Mouse (Mus musculus) urinary bladder, postnatal 10 days (tissue): Measurements from ENCODE around the gene Rbck1.
"Not testable (repeated sequence)": the region's sequence is repeated elsewhere in the genome, so short reads cannot be mapped to it uniquely, and the experiment has no call there.

Experiments
- DNase-seq: peaks from one replicate; pipeline ENCODE4 v3.0.0; 2022; ENCODE audit warnings: low spot score

The Rbck1 gene

GRCm38 (mm10) chr2:152302862-152303261 is 29.6 kb downstream of the Rbck1 start:
- no peak for DNase-seq

GRCm38 (mm10) chr2:152294541-152294940 is 37.9 kb downstream of the Rbck1 start:
- DNase-seq, result no peak

GRCm38 (mm10) chr2:152293727-152294475 is 38.6 kb downstream of the Rbck1 start, which contains the start of gene Tbc1d20:
Gene Tbc1d20 (plus strand): TSS chr2:152293828.
- peak; percentile 63 for DNase-seq

GRCm38 (mm10) chr2:152293179-152293726 is 39.2 kb downstream of the Rbck1 start:
- no peak for DNase-seq

GRCm38 (mm10) chr2:152292475-152292874 is 40.0 kb downstream of the Rbck1 start:
- DNase-seq, result no peak

GRCm38 (mm10) chr2:152289623-152290022 is 42.8 kb downstream of the Rbck1 start:
- not testable (repeated sequence) for DNase-seq

GRCm38 (mm10) chr2:152288046-152288445 is 44.4 kb downstream of the Rbck1 start:
- no peak for DNase-seq

GRCm38 (mm10) chr2:152287560-152287959 is 44.9 kb downstream of the Rbck1 start:
- DNase-seq, result no peak

- no peak for DNase-seq
Observed at GRCm38 (mm10) chr2:152281407-152281806, 51.0 kb downstream of the Rbck1 start.

- DNase-seq, result no peak
Observed at GRCm38 (mm10) chr2:152273639-152274038, 58.8 kb downstream of the Rbck1 start.
